Mouse (Mus musculus) bone marrow macrophage, adult 2 months (primary cell): ENCODE measurements around the gene Heg1.

Experiments used
- CTCF ChIP-seq: IDR thresholded peaks from 2 replicates; pipeline ENCODE4 v1.5.1; 2012; ENCODE audit warnings: low read depth, mild to moderate bottlenecking, low read length, moderate library complexity
- POLR2A ChIP-seq: IDR thresholded peaks from 2 replicates; pipeline ENCODE4 v1.6.1; 2012; ENCODE audit warnings: mild to moderate bottlenecking, low read depth, low read length, borderline replicate concordance

- TF ChIP-seq CTCF (no peak), POLR2A (no peak)
Measured at GRCm38 (mm10) chr16:33742233-33742632, 58.1 kb downstream of the Heg1 start.
